Mouse (Mus musculus) kidney, adult 2 months (tissue): ENCODE measurements at regions not wholly inside any gene's neighbourhood (a gene's known extent, or its start where the extent isn't known, plus 50 kb on each side); places are given as distances from the start of the nearest gene placed in this dataset.
"Not testable (repeated sequence)": the region's sequence is repeated elsewhere in the genome, so short reads cannot be mapped to it uniquely, and the experiment has no call there.

Experiments
- DNase-seq: peaks from one replicate; pipeline ENCODE4 v3.0.0; 2021
- H3K27ac ChIP-seq: fragments of 200-500 bp; 2 replicates; pipeline ENCODE4 v1.5.1; 2012; ENCODE audit warnings: low read depth, low read length, control low read depth, inconsistent platforms; ENCODE audit not compliant: insufficient read depth
- H3K27me3 ChIP-seq: fragments of 200-500 bp; replicated peaks from 2 replicates; pipeline ENCODE4 v1.6.1; 2012; ENCODE audit warnings: mild to moderate bottlenecking, moderate library complexity, low read length, inconsistent platforms; ENCODE audit not compliant: control insufficient read depth, insufficient read depth
- H3K36me3 ChIP-seq: fragments of 200-500 bp; 2 replicates; pipeline ENCODE4 v1.6.1; 2012; ENCODE audit warnings: mild to moderate bottlenecking, moderate library complexity, low read length, inconsistent platforms; ENCODE audit not compliant: control insufficient read depth, insufficient read depth
- H3K4me1 ChIP-seq: fragments of 200-500 bp; 2 replicates; pipeline ENCODE4 v1.6.1; 2011; ENCODE audit warnings: low read length; ENCODE audit not compliant: control insufficient read depth, insufficient read depth
- H3K4me3 ChIP-seq: fragments of 200-500 bp; 2 replicates; pipeline ENCODE4 v1.5.1; 2011; ENCODE audit warnings: mild to moderate bottlenecking, low read depth, low read length, control low read depth; ENCODE audit not compliant: insufficient read depth
- CTCF ChIP-seq: fragments of 200-500 bp; conservative IDR thresholded peaks from 2 replicates; pipeline ENCODE4 v1.5.1; 2011; ENCODE audit warnings: low read depth, mild to moderate bottlenecking, control low read depth, low read length, moderate library complexity, mixed read lengths; ENCODE audit not compliant: insufficient read depth, insufficient read length
- POLR2A ChIP-seq: fragments of 200-500 bp; IDR thresholded peaks from one replicate; pipeline ENCODE4 v1.6.1; 2011; ENCODE audit warnings: low read depth, low read length, control low read depth
- WGBS: fragments of 180-500 bp; shearing (Covaris S2); methylation state at CpG from one replicate; pipeline ENCODE4 v1.1.7; 2018; 5-methylcytosine and 5-hydroxymethylcytosine counted together

DNA sequence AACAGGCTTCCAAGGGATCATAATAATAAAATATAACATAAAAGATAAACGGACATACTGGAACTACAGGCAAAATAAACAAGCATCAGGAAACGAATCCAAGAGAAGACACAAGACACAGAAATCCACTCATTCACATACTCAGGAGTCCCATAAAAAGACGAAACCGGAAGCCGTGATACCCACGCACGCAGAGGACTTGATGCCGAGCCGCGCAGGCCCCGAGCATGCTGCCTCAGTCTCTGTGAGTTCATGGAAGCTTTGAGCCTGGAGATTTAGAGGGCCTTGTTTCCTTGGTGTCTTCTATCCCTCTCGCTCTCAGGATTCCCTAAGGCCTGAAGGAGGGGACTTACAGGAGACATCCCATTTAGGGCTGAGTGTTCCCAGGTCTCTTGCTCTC, 57.3 kb upstream of the Dyrk2 start:
- Histone ChIP-seq H3K4me1 (no peaks in the 10 kb centered on the region), H3K27me3 (no peaks in the 10 kb centered on the region), H3K27ac (no peak overlapping the region), H3K36me3 (no peaks in the 10 kb centered on the region), H3K4me3 (no peak overlapping the region)
- 80% methylated on average over 12 of the region's 12 CpGs for WGBS
- no peak for TF ChIP-seq POLR2A
- no peak for DNase-seq

- Histone ChIP-seq H3K4me3 (no peak overlapping the region), H3K27me3 (no peaks in the 10 kb centered on the region), H3K4me1 (no peaks in the 10 kb centered on the region), H3K36me3 (no peaks in the 10 kb centered on the region), H3K27ac (no peak overlapping the region)
- WGBS: 62% methylated on average over 15 of the region's 15 CpGs
- TF ChIP-seq POLR2A (no peak), CTCF (no peak)
- DNase-seq: no peak
Observed at GRCm38 (mm10) chr10:118923473-118924185, 53.6 kb upstream of the Dyrk2 start.

- H3K36me3 ChIP-seq, H3K4me1 ChIP-seq, DNase-seq, H3K27ac ChIP-seq, H3K4me3 ChIP-seq, H3K27me3 ChIP-seq: not testable (repeated sequence)
Observed at GRCm38 (mm10) chr10:118922120-118922519, 52.1 kb upstream of the Dyrk2 start.
